Mouse (Mus musculus) kidney, adult 2 months (tissue): ENCODE measurements around the gene Prtn3.
"Not testable (repeated sequence)": the region's sequence is repeated elsewhere in the genome, so short reads cannot be mapped to it uniquely, and the experiment has no call there.

ENCODE experiments used
- CTCF ChIP-seq: fragments of 200-500 bp; conservative IDR thresholded peaks from 2 replicates; pipeline ENCODE4 v1.5.1; 2011; ENCODE audit warnings: low read depth, mild to moderate bottlenecking, control low read depth, low read length, moderate library complexity, mixed read lengths; ENCODE audit not compliant: insufficient read depth, insufficient read length
- POLR2A ChIP-seq: fragments of 200-500 bp; IDR thresholded peaks from one replicate; pipeline ENCODE4 v1.6.1; 2011; ENCODE audit warnings: low read depth, low read length, control low read depth

GRCm38 (mm10) chr10:79892451-79893118, 18.3 kb downstream of the Prtn3 start:
- TF ChIP-seq CTCF = peak; percentile 79
- not testable (repeated sequence) for TF ChIP-seq POLR2A
